Mouse (Mus musculus) gonadal fat pad, adult 2 months (tissue): ENCODE results near the gene Cpm. TPM values are rescaled to one million over a fixed set of nuclear protein-coding genes. Genes with fewer than 3 reads are reported as not detected.

Source experiments
- DNase-seq: peaks from one replicate; pipeline ENCODE4 v3.0.0-alpha.2; 2012; ENCODE audit warnings: low read depth
- polyA plus RNA-seq: library from polyadenylated mRNA; depleted of rRNA; stranded (reverse); fragments of >200 nt; gene quantifications from 2 replicates; pipeline ENCODE4 v1.2.3, GENCODE M21; 2012

Cpm gene
- polyA plus RNA-seq, 1 experiment = 13.7 TPM

DNA sequence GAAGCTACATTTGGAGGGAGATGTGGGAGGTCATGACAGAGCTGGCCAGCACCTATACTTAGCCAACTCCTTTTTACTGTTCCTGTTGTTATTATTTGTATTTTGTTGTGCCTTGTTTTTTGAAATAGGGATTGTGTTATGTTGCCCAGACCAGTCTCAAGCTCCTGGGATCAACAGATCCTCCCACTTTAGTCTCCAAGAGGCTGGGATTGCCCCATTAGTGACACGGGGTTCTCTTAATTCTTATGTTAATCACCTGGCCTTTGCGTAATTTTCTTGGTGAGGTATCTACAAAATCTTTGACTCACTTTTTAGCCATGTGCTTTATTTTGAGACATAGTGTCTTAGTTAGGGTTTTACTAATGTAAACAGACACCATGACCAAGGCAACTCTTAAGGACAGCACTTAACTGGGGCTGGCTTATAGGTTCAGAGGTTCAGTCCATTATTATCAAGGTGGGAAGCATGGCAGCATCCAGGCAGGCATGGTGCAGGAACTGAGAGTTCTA, 18.7 kb downstream of the Cpm start:
- no peak for DNase-seq

DNA sequence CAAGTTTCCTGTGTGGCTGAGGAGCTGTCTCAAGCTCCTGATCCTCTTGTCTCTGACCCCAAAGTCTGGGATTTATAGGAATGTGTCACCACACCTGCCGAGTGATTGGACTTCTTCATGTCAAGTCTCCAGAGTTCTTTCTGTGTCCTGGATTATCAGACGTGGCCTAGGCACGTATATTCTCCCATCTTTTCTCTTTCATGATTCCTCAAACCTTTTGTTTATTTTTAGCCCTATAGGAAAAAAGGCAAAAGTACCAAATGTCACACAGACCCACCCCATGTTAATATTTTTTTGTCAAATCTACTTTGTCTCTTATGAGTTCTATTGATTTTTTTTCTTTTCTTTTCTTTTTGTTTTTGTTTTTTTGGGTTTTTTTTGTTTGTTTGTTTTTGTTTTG, 19.3 kb downstream of the Cpm start:
- DNase-seq = no peak

DNA sequence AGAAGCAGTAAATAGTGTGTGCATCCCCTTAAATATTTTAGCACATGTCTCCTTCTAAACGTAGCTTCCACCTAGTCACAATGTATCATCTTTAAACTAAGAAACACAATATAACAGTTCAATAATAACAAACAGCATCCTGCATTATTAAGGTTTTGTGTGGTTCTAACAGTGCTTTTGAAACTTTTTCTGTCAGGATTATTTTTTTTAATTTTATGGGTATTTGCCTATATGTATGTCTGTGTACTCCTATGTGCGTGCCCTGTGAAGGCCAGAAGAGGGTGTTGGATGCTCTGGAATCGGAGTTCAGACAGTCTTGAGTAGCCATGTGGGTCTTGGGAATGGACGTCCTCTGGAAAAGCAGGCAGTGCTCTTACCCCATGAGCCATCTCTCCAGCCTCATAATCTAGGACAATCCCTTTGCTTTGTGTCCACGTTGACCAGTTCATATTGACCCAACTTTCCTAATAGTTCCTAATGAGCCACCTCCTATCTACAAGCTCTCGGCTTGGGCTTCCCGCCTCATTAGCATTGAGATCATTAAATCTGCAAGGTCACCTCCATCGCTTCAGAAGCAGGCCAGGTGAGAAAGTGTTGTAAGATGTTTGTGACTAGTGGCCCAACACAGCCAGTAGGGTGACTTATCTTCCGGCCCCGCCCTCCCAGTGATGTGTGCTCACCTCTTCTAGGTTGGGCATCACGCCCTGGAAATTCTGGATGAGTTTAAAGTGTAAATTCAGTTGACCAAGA, 20.2 kb downstream of the Cpm start:
- DNase-seq = no peak

DNA sequence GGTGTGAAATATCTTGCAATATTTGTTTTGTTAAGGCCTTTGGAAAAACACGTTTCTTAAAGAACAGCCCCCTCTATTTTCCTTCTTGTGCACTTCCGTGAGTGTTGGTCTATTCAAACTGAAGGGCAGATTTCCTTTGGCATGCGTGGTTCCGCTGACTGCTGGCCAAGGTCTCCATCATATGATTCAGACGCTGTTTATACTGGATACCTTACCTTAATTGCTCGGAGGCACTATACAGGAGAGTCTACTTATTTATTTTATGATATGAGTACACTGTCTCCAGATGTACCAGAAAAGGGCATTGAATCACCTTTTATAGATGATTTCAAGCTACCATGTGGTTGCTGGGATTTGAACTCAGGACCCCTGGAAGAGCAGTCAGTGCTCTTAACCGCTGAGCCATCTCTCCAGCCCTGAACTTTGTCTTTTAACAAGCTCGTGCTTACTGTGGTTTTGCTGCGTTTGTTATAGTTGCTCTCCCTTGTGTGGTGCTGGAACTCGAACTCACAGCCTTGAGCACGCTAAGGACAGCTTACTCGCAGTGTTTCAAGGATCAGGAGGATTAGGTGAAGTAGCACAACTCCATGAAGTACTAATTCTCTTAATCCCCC, 20.8 kb downstream of the Cpm start:
- no peak for DNase-seq

DNA sequence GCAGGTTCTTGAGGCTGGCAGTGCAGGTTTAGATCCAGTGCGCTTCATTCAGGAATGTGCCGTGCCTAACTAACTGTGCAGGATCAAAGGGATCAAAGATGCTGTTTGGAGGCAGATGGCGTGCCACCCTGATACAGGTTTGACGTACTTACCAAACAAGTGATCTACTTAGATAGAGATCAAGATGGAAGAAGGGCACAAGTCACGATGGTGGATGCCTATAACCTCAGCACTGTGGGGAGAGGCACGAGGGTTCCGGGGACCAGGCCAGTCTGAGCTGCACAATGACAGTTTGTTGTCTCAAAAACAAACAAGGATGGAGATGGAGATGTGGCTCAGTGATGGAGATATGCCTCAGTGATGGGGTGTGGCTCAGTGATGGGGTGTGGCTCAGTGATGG, 21.4 kb downstream of the Cpm start:
- no peak for DNase-seq

DNA sequence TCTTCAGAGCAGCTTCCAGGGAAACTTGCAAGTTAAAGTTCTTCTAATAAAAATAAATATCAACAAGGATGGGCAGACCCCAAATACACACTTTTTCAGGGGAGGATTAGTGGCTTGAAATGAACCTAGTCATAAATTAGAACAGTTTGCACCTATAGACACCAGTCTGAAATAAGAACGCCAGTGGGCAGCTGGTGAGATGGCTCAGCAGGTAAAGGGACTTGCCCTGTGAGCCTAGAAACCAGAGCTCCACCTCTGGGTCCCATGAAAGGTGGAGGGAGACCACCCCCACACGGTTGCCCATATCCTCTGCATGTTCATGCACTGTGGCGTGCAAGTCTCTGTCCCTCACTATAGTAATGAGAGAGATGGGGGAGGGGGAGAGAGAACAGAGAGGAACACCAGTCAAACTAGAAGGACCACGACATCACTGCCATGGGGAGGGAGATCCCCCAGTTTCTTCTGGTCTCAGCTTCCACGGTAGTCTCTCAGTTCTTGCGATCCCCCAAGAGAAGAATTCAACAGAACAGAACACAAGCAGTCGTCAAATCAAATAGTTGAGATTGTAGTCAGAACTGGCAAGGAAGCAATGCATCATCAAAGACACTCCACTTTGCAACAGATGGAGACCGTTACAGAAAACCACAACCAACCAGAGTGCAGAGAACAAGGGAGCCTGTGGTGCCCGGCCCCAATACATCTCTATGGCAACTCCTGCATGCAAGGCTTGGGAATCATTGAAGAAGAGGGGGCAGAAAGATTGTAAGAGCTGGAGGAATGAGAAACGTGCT, 22.5 kb downstream of the Cpm start:
- DNase-seq = no peak

DNA sequence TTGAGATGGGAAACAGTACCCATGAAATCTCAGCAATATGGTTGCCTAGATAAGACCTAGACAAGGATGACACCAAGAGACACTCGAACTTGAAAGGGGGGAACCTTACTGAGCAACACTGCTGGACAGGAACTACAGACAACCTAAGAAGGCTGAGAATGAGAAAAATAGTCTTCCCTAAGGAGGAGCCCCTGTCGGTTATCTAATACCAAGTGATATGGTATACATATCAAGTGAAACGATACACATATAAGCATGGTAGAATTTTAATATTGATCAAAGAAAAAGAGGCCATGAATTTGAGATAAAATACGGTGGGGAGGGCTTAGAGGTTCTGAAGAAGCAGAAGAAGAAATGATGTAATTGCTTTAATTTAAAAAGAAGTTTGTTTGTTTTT, 23.1 kb downstream of the Cpm start:
- no peak for DNase-seq

DNA sequence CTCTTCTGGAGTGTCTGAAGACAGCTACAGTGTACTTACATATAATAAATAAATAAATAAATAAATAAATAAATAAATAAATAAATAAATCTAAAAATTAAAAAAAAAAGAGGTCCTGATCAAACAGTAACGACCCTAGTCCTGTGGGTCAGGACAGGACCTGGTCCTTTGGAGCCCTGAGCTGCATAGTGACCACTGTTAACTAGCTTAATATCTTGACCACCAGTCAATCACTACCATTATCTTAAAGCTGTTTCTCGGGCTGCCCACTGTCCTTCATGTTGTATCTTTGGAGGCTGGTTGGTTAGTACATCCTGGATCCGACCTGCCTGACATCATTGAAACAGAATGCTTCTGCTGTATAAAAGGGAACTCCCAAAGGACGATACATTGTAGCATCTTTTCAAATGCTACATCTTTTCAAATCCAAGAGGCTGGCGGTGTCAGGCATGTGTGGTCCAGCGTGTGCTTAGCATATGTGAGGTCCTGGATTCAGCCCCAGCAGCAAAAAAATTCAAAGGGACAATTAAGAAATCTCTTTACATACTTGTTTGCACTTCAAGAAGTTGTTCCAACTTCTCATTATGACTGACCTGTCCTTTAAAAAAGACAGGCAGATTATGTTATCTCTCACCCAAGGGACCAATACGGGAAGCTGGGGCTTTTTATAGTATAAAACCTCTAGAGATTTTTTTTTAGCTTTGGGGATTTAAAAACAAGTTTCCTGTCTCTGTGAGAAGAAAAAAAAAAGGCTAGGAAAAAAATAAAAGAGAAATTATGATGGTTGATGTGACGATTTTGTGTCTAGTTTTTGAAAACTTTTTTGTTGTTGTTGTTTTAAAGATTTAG, 23.9 kb downstream of the Cpm start:
- DNase-seq = no peak

DNA sequence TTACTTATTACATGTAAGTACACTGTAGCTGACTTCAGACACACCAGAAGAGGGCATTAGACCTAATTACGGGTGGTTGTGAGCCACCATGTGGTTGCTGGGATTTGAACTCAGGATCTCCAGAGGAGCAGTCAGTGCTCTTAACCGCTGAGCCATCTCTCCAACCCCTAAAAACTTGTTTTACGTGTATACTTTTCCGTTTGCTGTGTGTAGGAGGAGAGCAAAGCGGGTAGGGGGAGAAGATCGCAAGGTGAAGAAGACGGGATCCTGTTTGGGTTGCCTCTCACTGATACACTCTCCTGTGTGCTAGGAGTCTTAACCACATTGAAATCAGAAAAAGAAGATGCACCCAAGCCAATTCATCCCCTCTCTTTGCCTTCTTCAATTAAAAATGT, 24.5 kb downstream of the Cpm start:
- no peak for DNase-seq

DNA sequence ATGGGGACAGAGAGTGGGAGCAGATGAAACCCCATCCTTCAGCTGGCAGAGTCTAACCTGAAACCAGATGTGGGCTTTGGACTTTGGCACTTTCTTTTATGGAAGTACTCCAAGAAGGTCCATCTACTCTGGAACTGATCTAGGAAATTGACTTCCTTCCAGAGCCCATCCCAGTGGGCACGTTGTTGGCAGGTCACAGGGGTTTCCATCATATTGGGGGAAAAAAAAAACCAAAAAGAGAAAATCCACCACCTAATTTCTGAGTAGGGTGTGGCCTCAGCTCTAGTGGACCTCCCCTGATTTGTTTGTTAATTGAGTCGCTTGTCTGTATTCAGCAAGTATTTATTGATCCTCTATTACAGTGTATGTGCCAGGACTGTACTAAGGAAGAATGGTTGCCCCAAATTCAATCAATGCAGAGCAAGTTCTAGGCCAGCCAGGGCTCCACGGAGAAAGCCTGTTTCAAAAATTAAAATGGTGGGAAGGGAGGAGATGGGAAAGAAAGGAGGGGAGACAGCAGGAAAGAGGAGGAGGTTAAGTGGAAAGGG, 25.4 kb downstream of the Cpm start:
- DNase-seq = no peak

DNA sequence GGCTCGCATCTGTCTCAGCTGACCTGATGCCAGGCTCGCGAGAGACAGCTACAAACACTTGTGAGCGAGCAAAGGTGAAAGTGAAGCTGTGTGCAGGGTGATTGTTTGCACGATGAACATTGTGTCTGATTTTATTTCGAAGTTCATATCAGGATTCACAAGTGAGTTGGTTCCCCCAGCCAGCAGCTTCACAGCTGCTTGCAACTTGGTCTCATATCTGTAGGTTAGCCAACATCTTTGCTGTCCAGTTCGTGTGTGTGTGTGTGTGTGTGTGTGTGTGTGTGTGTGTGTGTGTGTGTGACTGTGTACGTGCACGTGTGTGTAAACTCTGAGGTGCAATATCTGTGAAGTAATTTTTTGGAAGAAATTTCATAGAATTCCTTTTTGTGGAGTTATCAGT, 26.2 kb downstream of the Cpm start:
- DNase-seq = no peak

DNA sequence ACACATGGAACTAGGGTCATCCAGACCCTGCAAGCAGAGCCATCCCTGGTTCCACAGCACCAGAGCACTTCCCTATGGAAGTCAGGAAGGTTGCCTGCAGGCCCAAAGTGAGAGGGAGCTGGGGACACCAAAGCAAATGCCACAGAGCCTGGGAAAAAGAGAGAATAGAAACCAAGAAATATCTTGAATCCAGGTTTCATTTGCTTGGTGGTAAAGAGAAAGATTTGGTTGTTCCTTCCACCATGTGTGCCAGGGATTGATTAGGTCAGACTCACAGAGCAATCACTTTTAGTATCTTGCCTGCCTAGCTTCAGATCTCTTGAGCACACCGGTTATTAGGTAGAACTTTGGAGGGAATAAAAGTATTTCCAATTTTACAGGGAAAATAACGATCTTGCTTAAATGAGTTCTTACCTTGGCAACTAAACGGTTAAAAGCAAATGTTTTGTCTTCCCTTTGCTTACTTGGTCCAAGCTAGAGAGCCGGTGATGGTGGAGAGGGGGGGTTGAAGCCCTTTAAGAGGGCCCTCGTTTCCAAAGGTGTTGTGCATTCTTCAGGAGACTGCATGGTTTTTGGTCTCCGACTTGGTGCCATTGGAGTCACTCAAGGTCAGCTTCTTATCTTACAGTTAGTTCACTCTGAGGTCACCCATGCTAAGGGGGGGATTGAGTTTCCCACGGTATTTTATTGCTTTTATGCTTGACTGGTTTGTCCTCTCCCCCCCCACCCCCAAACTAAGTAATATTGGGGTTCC, 26.8 kb downstream of the Cpm start:
- no peak for DNase-seq

DNA sequence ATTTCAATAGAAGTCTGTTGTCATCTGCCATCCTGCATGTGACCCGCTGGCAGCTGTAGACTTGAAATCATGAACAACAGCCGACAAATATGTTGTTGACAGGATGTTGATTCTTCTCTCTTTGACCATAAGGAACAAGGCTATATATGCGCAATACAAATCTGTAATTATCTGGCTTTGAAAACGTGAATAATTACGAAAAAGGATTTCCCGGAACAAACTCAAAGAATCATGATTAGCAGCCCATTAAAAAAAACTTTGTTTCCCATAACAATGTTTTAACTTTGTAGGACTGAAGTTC, 27.3 kb downstream of the Cpm start:
- DNase-seq = no peak

DNA sequence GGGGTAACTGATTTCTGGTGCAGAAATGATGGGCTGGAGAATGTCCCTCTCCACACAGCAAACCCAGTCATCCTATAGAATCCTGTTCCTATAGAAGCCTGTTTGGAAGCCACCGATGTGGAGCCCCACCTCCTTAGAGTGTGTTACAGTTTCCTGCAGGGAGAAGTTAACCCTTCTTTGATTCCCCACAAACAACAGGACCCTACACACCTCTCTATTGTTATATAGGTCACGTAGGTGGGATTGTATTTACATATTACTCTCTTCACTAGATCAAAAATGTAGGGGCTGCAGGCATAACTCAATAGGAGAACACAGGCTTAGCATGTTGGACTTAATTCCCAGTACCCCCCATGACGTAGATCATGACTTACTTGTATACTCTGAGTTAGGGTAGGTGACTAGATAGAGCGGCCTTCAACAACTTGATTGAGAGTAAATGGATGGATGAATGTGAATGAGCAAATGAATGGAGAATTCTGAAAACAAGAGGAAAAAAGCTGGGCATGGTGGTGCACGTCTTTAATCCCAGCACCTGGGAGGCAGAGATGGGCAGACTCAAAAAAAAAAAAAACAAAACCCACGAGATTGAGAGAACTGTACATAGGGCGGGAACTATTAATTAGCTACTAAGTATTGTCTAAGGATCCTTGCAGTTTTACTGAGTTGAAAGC, 27.8 kb downstream of the Cpm start:
- no peak for DNase-seq

DNA sequence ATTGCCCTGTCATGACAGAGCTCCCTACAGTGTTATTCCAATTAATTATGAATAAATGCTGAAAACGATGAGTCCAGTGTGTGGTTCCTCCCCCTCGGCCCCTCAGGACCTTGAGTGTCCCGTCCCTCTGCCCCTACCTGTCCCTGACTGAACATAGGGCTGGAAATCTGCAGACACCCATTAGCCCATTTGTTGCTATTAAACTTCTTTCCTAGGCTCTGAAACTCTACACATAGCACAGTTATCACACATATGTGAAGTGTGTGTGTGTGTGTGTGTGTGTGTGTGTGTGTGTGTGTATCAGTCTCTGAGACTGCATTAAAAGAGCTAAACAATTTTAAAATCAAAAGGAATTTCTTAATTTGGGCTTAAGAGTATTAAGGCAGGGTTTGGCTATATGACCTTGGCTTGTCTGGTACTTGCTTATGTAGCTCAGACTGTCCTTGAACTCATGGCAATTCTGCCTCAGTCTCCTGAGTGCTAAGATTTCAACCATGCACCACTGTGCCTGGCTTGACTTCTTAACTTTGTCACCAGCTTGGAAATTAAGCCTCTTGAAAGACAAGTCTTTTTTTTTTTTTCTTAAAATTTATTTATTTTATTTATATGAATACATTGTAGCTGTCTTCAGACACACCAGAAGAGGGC, 28.5 kb downstream of the Cpm start:
- DNase-seq = no peak

DNA sequence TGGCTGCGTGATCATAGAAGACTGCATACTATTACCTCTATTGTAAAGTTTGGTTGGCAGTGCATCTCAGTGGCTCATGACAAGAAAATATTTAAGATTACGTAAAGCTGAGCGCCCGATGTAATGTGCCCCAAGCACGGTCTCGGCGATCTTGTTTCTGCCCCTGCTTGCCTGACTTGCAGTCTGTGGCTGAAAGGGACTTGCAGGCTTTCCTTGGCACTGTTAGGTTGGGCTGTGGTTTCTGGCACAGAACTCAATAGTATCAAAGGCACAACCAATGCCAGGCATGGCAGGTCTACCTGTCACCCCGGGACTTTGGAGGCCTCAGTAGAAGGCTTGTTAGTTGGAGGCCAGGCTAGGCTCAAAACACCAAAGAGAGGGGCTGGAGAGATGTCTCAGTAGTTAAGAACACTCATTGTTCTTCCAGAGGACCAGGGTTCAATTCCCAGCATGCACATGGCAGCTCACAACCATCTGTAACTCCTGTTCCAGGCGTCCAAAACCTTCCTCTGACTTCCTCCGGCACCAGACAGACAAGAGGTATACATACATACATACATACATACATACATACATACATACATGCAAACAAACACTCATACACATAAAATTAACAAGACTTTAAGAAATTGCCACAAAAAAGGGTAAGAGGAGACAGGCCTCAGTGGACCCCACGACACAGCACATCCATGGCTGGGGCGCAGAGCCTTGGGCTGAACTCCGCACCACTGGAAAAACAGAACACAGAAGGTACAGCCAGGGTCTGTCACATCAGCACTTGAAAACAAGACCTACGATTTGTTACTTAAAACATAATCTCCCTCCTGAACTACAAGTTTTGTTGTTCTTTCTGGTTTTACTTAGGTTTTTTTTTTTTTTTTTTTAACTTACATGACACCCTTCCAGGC, 29.5 kb downstream of the Cpm start:
- peak; percentile 64 for DNase-seq

DNA sequence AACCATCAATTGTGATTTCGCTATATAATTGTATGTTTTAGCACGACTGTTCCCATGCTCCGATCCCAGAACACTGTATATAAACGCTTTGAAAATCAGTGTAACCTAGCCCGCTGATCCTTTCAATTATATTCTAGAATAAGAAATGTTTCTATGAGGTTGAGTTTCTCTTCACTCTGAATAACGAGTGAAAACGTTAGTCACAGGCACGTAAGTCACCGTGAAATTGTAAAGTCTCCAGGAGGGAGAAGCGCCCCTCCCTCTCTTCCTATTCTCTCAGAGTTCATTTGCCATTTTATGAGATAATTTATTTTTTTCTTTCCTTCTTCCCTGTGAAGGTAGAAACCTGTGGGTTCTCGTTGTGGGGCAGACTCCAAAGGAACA, 30.1 kb downstream of the Cpm start:
- DNase-seq = no peak

DNA sequence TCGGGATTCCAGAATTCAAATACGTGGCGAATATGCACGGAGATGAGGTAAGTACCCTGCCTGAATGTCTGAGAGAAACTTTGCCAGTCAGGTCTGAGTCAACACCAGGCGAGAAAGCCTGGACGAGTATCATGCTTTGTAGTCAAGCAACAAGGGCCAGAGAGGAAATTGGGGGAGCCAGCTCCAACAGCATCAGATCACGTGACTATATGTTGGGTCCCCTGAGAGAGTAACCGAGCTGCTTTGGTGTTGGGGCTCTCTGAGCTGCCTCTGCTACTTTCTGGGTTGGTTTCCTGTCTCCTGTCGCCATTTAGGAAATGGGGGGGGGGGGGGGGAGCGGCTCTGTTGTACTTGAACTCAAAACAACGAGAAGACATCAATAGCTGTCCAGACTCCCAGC, 30.5 kb downstream of the Cpm start:
- DNase-seq = no peak
